Mouse (Mus musculus) liver, postnatal 0 days (tissue): Measurements from ENCODE around the gene Adam19. TPM values are rescaled to one million over a fixed set of nuclear protein-coding genes. Genes with fewer than 3 reads are reported as not detected.

Experiments
- ATAC-seq: fragments of 200-750 bp; cut with Nextera tagmentation; 2 replicates; pipeline ENCODE4 v1.8.0; 2017; ENCODE audit warnings: mild to moderate bottlenecking, moderate library complexity
- DNase-seq: peaks from one replicate; pipeline ENCODE4 v3.0.0-alpha.2; 2016
- H3K27ac ChIP-seq: fragments of 300-500 bp; sonication (generic); 2 replicates; pipeline ENCODE4 v1.5.1; 2014; ENCODE audit warnings: antibody characterized with exemption, moderate library complexity, mild to moderate bottlenecking, low read depth
- H3K27me3 ChIP-seq: fragments of 300-500 bp; sonication (generic); 2 replicates; pipeline ENCODE4 v1.6.1; 2014; ENCODE audit warnings: low read length, control low read depth, mixed read lengths; ENCODE audit not compliant: insufficient read depth
- H3K36me3 ChIP-seq: fragments of 300-500 bp; sonication (generic); replicated peaks from 2 replicates; pipeline ENCODE4 v1.6.1; 2014; ENCODE audit warnings: mild to moderate bottlenecking, control low read depth, low read length, moderate library complexity, mixed read lengths; ENCODE audit not compliant: insufficient read depth
- H3K4me1 ChIP-seq: fragments of 300-500 bp; sonication (generic); 2 replicates; pipeline ENCODE4 v1.6.1; 2014; ENCODE audit warnings: antibody characterized with exemption, mild to moderate bottlenecking, control low read depth; ENCODE audit not compliant: insufficient read depth
- H3K4me2 ChIP-seq: fragments of 300-500 bp; sonication (generic); 2 replicates; pipeline ENCODE4 v1.6.1; 2014; ENCODE audit warnings: low read depth, mild to moderate bottlenecking, low read length, moderate library complexity, mixed read lengths
- H3K4me3 ChIP-seq: fragments of 300-500 bp; sonication (generic); 2 replicates; pipeline ENCODE4 v1.5.1; 2014; ENCODE audit warnings: low read depth, low read length
- H3K9ac ChIP-seq: fragments of 300-500 bp; sonication (generic); replicated peaks from 2 replicates; pipeline ENCODE4 v1.6.1; 2014; ENCODE audit warnings: mild to moderate bottlenecking, moderate library complexity
- H3K9me3 ChIP-seq: fragments of 300-500 bp; sonication (generic); 2 replicates; pipeline ENCODE4 v1.6.1; 2016; ENCODE audit warnings: mild to moderate bottlenecking, control low read depth, low read length, mixed read lengths
- CTCF ChIP-seq: sonication (generic); IDR thresholded peaks from 2 replicates; pipeline ENCODE4 v1.5.1; 2016; ENCODE audit warnings: antibody characterized with exemption, low read depth
- EP300 ChIP-seq: IDR thresholded peaks from 2 replicates; pipeline ENCODE4 v1.6.1; 2016; ENCODE audit warnings: antibody characterized with exemption, low read depth, mild to moderate bottlenecking
- WGBS: fragments of 180-500 bp; shearing (Covaris S2); extraction: QIAGEN DNeasy Blood & Tissue Kit; methylation state at CpG from one replicate; pipeline ENCODE4 v1.1.7; 2014; ENCODE audit not compliant: insufficient replicate concordance; 5-methylcytosine and 5-hydroxymethylcytosine counted together
- polyA plus RNA-seq: library from polyadenylated mRNA; unstranded; fragments of >200 nt; fragmentation: Nextera tagmentation; extraction: Ambion mirVana; gene quantifications from 2 replicates; pipeline ENCODE4 v1.2.1, GENCODE M21; 2015

Adam19 gene
- polyA plus RNA-seq, 1 experiment from 2014 or later, result 1.0 TPM

- TF ChIP-seq CTCF (no peak), EP300 (no peak)
- no peaks in the 10 kb centered on the region for H3K27me3 ChIP-seq
- ATAC-seq, result no peak
Measured at GRCm38 (mm10) chr11:46146619-46147018, 90.8 kb downstream of the Adam19 start.

GRCm38 (mm10) chr11:46156945-46157344 lies 101.2 kb downstream of the Adam19 start:
- Histone ChIP-seq H3K27me3 (no peaks in the 10 kb centered on the region), H3K27ac (no peak overlapping the region), H3K4me1 (no peaks in the 10 kb centered on the region), H3K9me3 (no peaks in the 10 kb centered on the region), H3K4me2 (no peak overlapping the region), H3K9ac (no peak overlapping the region), H3K4me3 (no peak overlapping the region), H3K36me3 (no peaks in the 10 kb centered on the region)
- no peak for DNase-seq
- 77% methylated on average over 8 of the region's 8 CpGs for WGBS
- TF ChIP-seq EP300 (no peak), CTCF (no peak)
- no peak for ATAC-seq

More at GRCm38 (mm10) chr11:46146619-46147018, 90.8 kb downstream of the Adam19 start:
- no peaks in the 10 kb centered on the region for H3K9me3 ChIP-seq
- WGBS, result 66% methylated on average over 5 of the region's 5 CpGs
- no peak for DNase-seq
- H3K4me2 ChIP-seq, result no peak overlapping the region
- H3K27ac ChIP-seq, result no peak overlapping the region
- H3K9ac ChIP-seq, result no peak overlapping the region
- H3K36me3 ChIP-seq, result no peaks in the 10 kb centered on the region
- H3K4me1 ChIP-seq, result no peaks in the 10 kb centered on the region
- H3K4me3 ChIP-seq, result no peak overlapping the region

- H3K9ac ChIP-seq, result no peak overlapping the region
- DNase-seq (no peak), ATAC-seq (no peak)
- H3K9me3 ChIP-seq, result no peaks in the 10 kb centered on the region
- TF ChIP-seq CTCF (peak; percentile 26), EP300 (no peak)
- no peaks in the 10 kb centered on the region for H3K4me1 ChIP-seq
- no peak overlapping the region for H3K4me2 ChIP-seq
- no peak overlapping the region for H3K4me3 ChIP-seq
- no peak overlapping the region for H3K27ac ChIP-seq
- H3K27me3 ChIP-seq, result no peaks in the 10 kb centered on the region
- H3K36me3 ChIP-seq, result no peaks in the 10 kb centered on the region
Measured at GRCm38 (mm10) chr11:46157462-46157861, 101.7 kb downstream of the Adam19 start.

GRCm38 (mm10) chr11:46165866-46166585 lies 110.2 kb downstream of the Adam19 start, which contains the start of gene Nipal4:
Gene Nipal4 (minus strand): TSS chr11:46166508.
- H3K27ac ChIP-seq, result no peak within 1 kb of the TSS
- no peak for TF ChIP-seq CTCF
- TF ChIP-seq EP300, result no peak
- peak within 1 kb of the TSS; percentile 74 for H3K4me2 ChIP-seq
- H3K36me3 ChIP-seq, result no peaks in the 10 kb centered on the region
- peak within 1 kb of the TSS; percentile 44 for H3K4me3 ChIP-seq
- DNase-seq (peak; percentile 27), ATAC-seq (no peak)
- 4% methylated on average over 40 of the region's 40 CpGs for WGBS
- no peak within 1 kb of the TSS; the same call in 1 of the 2 replicates for H3K9ac ChIP-seq
- H3K4me1 ChIP-seq, result peaks cover 7% of the 10 kb centered on the region; the same call in 1 of the 2 replicates
- H3K27me3 ChIP-seq, result peaks cover 24% of the 10 kb centered on the region
- H3K9me3 ChIP-seq, result no peaks in the 10 kb centered on the region

GRCm38 (mm10) chr11:46168506-46168905 lies 112.7 kb downstream of the Adam19 start:
- no peaks in the 10 kb centered on the region for H3K9me3 ChIP-seq
- DNase-seq, result no peak
- H3K4me1 ChIP-seq, result peaks cover 7% of the 10 kb centered on the region; the same call in 1 of the 2 replicates
- no peak overlapping the region for H3K4me3 ChIP-seq
- WGBS, result 73% methylated on average over 7 of the region's 7 CpGs
- no peak overlapping the region for H3K27ac ChIP-seq
- no peak overlapping the region for H3K4me2 ChIP-seq
- TF ChIP-seq EP300, result no peak
- TF ChIP-seq CTCF, result no peak
- H3K36me3 ChIP-seq, result no peaks in the 10 kb centered on the region
- peaks cover 24% of the 10 kb centered on the region for H3K27me3 ChIP-seq
- no peak overlapping the region for H3K9ac ChIP-seq
- ATAC-seq, result no peak

- no peak for DNase-seq
Measured at GRCm38 (mm10) chr11:46169908-46170307, 114.1 kb downstream of the Adam19 start.

More at GRCm38 (mm10) chr11:46169908-46170307, 114.1 kb downstream of the Adam19 start:
- 65% methylated on average over 3 of the region's 3 CpGs for WGBS
- Histone ChIP-seq H3K9ac (no peak overlapping the region), H3K4me1 (peaks cover 7% of the 10 kb centered on the region; the same call in 1 of the 2 replicates), H3K27me3 (peaks cover 19% of the 10 kb centered on the region), H3K36me3 (no peaks in the 10 kb centered on the region), H3K4me2 (no peak overlapping the region), H3K27ac (no peak overlapping the region), H3K4me3 (no peak overlapping the region), H3K9me3 (no peaks in the 10 kb centered on the region)
- TF ChIP-seq EP300 (no peak), CTCF (no peak)
- ATAC-seq, result no peak
